Mouse (Mus musculus): ENCODE data around the gene Dpp9. TPM values are rescaled to one million over a fixed set of nuclear protein-coding genes. Genes with fewer than 3 reads are reported as not detected.

Dpp9 gene
- polyA plus RNA-seq, 1 experiment from 2014 or later, result 43.0 TPM

- no peak overlapping the region for H3K27ac ChIP-seq
- H3K27me3 ChIP-seq (ENCODE audit: insufficient read depth, poor library complexity, severe bottlenecking), result no peaks in the 10 kb centered on the region
- no peak for DNase-seq (ENCODE audit: low spot score)
- H3K4me3 ChIP-seq, result no peak overlapping the region
- H3K36me3 ChIP-seq, result peaks cover 99% of the 10 kb centered on the region
- 79% methylated on average over 2 of the region's 2 CpGs for WGBS
- no peaks in the 10 kb centered on the region for H3K4me1 ChIP-seq (replicated peaks)
- peaks cover 6% of the 10 kb centered on the region; the same call in 1 of the 2 replicates for H3K9me3 ChIP-seq
Observed at GRCm38 (mm10) chr17:56196860-56197259, 21.8 kb downstream of the Dpp9 start.

- peaks cover 99% of the 10 kb centered on the region for H3K36me3 ChIP-seq
- no peaks in the 10 kb centered on the region for H3K4me1 ChIP-seq (replicated peaks)
- no peak overlapping the region for H3K4me3 ChIP-seq
- 92% methylated on average over 13 of the region's 13 CpGs for WGBS
- no peaks in the 10 kb centered on the region for H3K27me3 ChIP-seq (ENCODE audit: insufficient read depth, poor library complexity, severe bottlenecking)
- H3K27ac ChIP-seq, result no peak overlapping the region
- H3K9me3 ChIP-seq, result peaks cover 6% of the 10 kb centered on the region; the same call in 1 of the 2 replicates
- DNase-seq (ENCODE audit: low spot score), result no peak
Observed at GRCm38 (mm10) chr17:56194765-56195164, 23.9 kb downstream of the Dpp9 start.

- Histone ChIP-seq H3K9me3 (peaks cover 6% of the 10 kb centered on the region; the same call in 1 of the 2 replicates), H3K36me3 (peaks cover 100% of the 10 kb centered on the region), H3K4me1 (replicated peaks) (no peaks in the 10 kb centered on the region), H3K4me3 (no peak overlapping the region), H3K27me3 (ENCODE audit: insufficient read depth, poor library complexity, severe bottlenecking) (no peaks in the 10 kb centered on the region), H3K27ac (no peak overlapping the region)
- DNase-seq (ENCODE audit: low spot score), result no peak
- WGBS, result 94% methylated on average over 12 of the region's 12 CpGs
Observed at GRCm38 (mm10) chr17:56194357-56194756, 24.3 kb downstream of the Dpp9 start.

GRCm38 (mm10) chr17:56191266-56191665 lies 27.4 kb downstream of the Dpp9 start:
- WGBS, result 92% methylated on average over 6 of the region's 6 CpGs
- H3K9me3 ChIP-seq, result no peaks in the 10 kb centered on the region
- H3K4me3 ChIP-seq, result no peak overlapping the region
- H3K4me1 ChIP-seq (replicated peaks), result peaks cover 8% of the 10 kb centered on the region
- H3K27ac ChIP-seq, result no peak overlapping the region
- DNase-seq (ENCODE audit: low spot score), result no peak
- no peaks in the 10 kb centered on the region for H3K27me3 ChIP-seq (ENCODE audit: insufficient read depth, poor library complexity, severe bottlenecking)
- peaks cover 100% of the 10 kb centered on the region for H3K36me3 ChIP-seq

DNA sequence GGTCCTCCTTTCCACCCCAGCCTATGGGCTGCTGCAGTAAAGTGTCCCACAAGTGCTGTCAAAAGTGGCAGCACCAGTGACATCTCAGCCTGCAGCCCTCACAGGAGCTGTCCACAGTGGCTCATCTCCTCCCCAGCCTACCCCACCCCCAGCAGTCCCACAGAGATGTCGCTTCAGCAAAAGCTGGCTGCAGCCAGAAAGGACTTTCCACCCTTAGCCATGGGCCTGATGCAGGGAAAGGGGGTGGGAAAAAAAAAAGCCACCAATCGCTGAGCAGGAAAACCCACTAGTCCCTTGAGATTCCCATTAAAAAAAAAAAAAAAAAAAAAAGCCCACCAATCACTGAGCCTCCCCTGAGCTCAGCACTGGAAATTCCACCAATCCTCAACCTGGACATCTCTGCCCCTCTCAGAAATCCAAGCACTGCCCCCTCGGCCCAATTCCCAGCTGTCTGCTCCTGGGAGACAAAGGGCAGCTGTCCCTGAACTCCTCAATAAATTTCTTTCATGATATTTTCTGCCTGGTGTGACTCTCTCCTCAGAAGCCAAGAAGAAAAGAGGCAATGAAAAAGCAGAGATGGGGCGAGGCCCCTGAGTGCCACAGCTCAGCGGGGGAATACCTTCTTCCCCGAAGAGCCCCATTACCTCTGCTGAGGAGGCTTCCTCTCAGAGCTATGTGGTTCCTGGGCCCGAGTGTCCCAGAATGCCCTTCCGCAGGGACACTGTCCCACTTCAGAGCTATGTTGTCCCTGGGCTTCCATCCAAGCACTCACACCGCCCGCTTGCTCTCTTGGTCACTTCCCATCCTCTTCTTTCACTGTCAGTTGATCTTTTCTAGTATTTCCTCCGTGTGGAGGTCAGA lies 33.2 kb downstream of the Dpp9 start:
- Histone ChIP-seq H3K4me3 (peak overlapping the region; percentile 21), H3K27ac (peak overlapping the region; percentile 87), H3K9me3 (no peaks in the 10 kb centered on the region), H3K36me3 (peaks cover 63% of the 10 kb centered on the region), H3K4me1 (replicated peaks) (peaks cover 40% of the 10 kb centered on the region), H3K27me3 (ENCODE audit: insufficient read depth, poor library complexity, severe bottlenecking) (no peaks in the 10 kb centered on the region)
- 41% methylated on average over 11 of the region's 11 CpGs for WGBS
- peak; percentile 46 for DNase-seq (ENCODE audit: low spot score)

DNA sequence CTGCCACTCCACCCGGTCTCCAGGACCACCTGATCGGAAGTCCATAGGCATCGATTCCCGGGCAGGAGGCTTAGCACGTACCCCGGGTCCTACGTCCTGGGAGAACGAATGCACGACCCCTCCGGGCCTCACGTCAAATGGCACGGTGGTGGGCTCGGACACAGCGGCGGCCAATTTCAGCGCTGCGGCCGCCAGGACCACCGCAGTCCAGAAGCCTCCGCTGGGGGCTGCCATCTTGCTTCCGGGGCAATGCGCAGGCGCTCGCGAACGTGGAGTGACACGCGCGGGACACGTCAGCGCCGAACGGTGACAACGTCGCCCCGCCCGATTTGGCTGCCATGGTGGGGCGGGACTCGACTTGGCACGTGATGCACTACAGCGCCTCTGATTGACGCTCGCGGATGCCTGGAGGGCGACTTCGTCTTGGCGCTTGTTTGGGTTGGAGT lies 35.0 kb downstream of the Dpp9 start, which contains the start of gene Mydgf:
Gene Mydgf, minus strand, starts transcription at position 263 of the 446 bp plus-strand sequence.
- Histone ChIP-seq H3K36me3 (peaks cover 63% of the 10 kb centered on the region), H3K4me1 (replicated peaks) (peaks cover 40% of the 10 kb centered on the region), H3K9me3 (no peaks in the 10 kb centered on the region), H3K27me3 (ENCODE audit: insufficient read depth, poor library complexity, severe bottlenecking) (no peaks in the 10 kb centered on the region), H3K4me3 (peak within 1 kb of the TSS; percentile 91), H3K27ac (peak within 1 kb of the TSS; percentile 90)
- peak; percentile 94 for DNase-seq (ENCODE audit: low spot score)
- WGBS, result under 1% methylated on average over 47 of the region's 47 CpGs

GRCm38 (mm10) chr17:56182975-56183657 lies 35.6 kb downstream of the Dpp9 start:
- Histone ChIP-seq H3K27me3 (ENCODE audit: insufficient read depth, poor library complexity, severe bottlenecking) (no peaks in the 10 kb centered on the region), H3K4me1 (replicated peaks) (peaks cover 40% of the 10 kb centered on the region), H3K9me3 (no peaks in the 10 kb centered on the region), H3K27ac (peak overlapping the region; percentile 90), H3K36me3 (peaks cover 63% of the 10 kb centered on the region), H3K4me3 (peak overlapping the region; percentile 91)
- DNase-seq (ENCODE audit: low spot score), result no peak
- WGBS, result 3% methylated on average over 14 of the region's 14 CpGs

GRCm38 (mm10) chr17:56175416-56175815 lies 43.3 kb downstream of the Dpp9 start:
- H3K27me3 ChIP-seq (ENCODE audit: insufficient read depth, poor library complexity, severe bottlenecking), result no peaks in the 10 kb centered on the region
- DNase-seq (ENCODE audit: low spot score), result no peak
- peaks cover 69% of the 10 kb centered on the region for H3K36me3 ChIP-seq
- peaks cover 16% of the 10 kb centered on the region for H3K4me1 ChIP-seq (replicated peaks)
- no peak overlapping the region for H3K4me3 ChIP-seq
- no peaks in the 10 kb centered on the region for H3K9me3 ChIP-seq
- WGBS, result 98% methylated on average over 3 of the region's 3 CpGs
- no peak overlapping the region for H3K27ac ChIP-seq

GRCm38 (mm10) chr17:56173401-56174046 lies 45.2 kb downstream of the Dpp9 start:
- Histone ChIP-seq H3K27ac (no peak overlapping the region; the same call in 1 of the 2 replicates), H3K9me3 (no peaks in the 10 kb centered on the region), H3K36me3 (peaks cover 50% of the 10 kb centered on the region), H3K4me1 (replicated peaks) (peaks cover 32% of the 10 kb centered on the region), H3K4me3 (no peak overlapping the region), H3K27me3 (ENCODE audit: insufficient read depth, poor library complexity, severe bottlenecking) (no peaks in the 10 kb centered on the region)
- DNase-seq (ENCODE audit: low spot score), result no peak
- WGBS, result 64% methylated on average over 10 of the region's 10 CpGs

DNA sequence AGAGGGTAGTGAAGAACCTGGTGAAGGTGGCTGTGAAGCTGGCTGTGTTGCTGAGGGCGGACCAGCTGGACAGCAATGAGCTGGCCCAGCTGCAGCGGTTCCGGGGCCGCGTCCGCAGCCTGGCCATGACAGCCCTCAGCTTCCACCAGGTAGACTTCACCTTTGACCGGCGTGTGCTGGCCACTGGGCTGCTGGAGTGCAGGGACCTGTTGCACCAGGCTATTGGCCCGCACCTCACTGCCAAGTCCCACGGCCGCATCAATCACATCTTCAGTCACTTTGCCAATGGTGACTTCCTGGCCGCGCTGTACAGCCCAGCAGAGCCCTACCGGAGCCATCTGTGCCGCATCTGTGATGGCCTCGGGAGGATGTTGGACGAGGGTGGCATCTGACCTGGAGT lies 46.8 kb downstream of the Dpp9 start:
- 0 out of 2 replicates have a peak overlapping the region, but pooled peaks have one; percentile 79 for H3K27ac ChIP-seq
- no peak overlapping the region for H3K4me3 ChIP-seq
- H3K36me3 ChIP-seq, result peaks cover 34% of the 10 kb centered on the region
- H3K27me3 ChIP-seq (ENCODE audit: insufficient read depth, poor library complexity, severe bottlenecking), result no peaks in the 10 kb centered on the region
- no peak for DNase-seq (ENCODE audit: low spot score)
- H3K4me1 ChIP-seq (replicated peaks), result peaks cover 32% of the 10 kb centered on the region
- H3K9me3 ChIP-seq, result no peaks in the 10 kb centered on the region
- 91% methylated on average over 17 of the region's 17 CpGs for WGBS

DNA sequence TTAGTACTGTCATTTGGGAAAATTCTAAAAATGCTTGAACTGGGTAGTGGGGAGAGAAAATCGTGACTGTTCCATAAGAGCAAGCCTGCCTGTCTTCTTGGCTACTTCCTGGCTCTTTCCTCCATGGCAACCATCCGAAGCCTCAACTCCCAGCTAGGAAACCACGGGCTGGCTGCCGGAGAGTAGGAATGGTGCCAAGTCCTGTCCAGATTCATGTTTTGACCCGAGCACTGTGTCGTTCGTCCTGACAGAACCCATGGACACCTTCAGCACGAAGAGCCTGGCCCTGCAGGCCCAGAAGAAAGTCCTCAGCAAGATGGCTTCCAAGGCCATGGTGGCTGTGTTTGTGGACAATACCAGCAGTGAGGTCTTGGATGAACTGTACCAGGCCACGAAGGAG lies 47.2 kb downstream of the Dpp9 start:
- Histone ChIP-seq H3K4me3 (no peak overlapping the region), H3K27me3 (ENCODE audit: insufficient read depth, poor library complexity, severe bottlenecking) (no peaks in the 10 kb centered on the region), H3K36me3 (peaks cover 29% of the 10 kb centered on the region), H3K9me3 (no peaks in the 10 kb centered on the region), H3K4me1 (replicated peaks) (peaks cover 32% of the 10 kb centered on the region), H3K27ac (peak overlapping the region; percentile 79; the same call in 1 of the 2 replicates)
- WGBS, result 82% methylated on average over 9 of the region's 9 CpGs
- DNase-seq (ENCODE audit: low spot score), result no peak

DNA sequence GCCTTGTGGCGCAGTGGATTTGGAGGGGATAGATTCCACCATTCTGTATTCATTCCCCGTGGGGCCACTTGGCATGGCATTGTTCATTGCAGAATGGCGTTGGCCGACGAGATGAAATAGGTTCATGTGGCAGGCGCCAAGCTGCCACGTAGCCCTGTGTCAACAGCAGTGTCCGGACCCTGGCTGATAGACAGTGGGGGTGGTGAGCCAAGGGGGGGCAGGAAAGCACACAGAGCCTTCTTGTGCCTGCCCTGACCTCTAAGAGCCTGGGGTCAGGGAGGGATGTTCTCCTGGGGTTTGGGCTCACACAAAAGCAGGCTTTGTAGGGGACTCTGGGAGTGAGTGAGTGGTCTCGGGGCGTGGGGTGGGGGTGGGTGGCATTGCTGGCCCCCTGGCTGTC lies 48.1 kb downstream of the Dpp9 start:
- H3K36me3 ChIP-seq, result peaks cover 21% of the 10 kb centered on the region
- 30% methylated on average over 10 of the region's 10 CpGs for WGBS
- peak overlapping the region; percentile 29 for H3K4me3 ChIP-seq
- peaks cover 37% of the 10 kb centered on the region for H3K4me1 ChIP-seq (replicated peaks)
- no peaks in the 10 kb centered on the region for H3K27me3 ChIP-seq (ENCODE audit: insufficient read depth, poor library complexity, severe bottlenecking)
- no peaks in the 10 kb centered on the region for H3K9me3 ChIP-seq
- peak overlapping the region; percentile 79 for H3K27ac ChIP-seq
- DNase-seq (ENCODE audit: low spot score), result peak; percentile 69
